Mouse (Mus musculus) right cerebral cortex, postnatal 14 days (tissue): Measurements from ENCODE around the gene H2-T24.
"Not testable (repeated sequence)": the region's sequence is repeated elsewhere in the genome, so short reads cannot be mapped to it uniquely, and the experiment has no call there.

Experiments used
- DNase-seq: peaks from one replicate; pipeline ENCODE4 v3.0.0; 2022

The H2-T24 gene

GRCm38 (mm10) chr17:36023710-36024654, 3.6 kb upstream of the H2-T24 start:
- DNase-seq = no peak

GRCm38 (mm10) chr17:36022922-36023321, 2.6 kb upstream of the H2-T24 start:
- no peak for DNase-seq

- no peak for DNase-seq
Measured at GRCm38 (mm10) chr17:36022098-36022497, 1.7 kb upstream of the H2-T24 start.

- no peak for DNase-seq
Measured at GRCm38 (mm10) chr17:36021309-36021708, 949 bp upstream of the H2-T24 start.

- no peak for DNase-seq
Measured at GRCm38 (mm10) chr17:36019519-36019918, 841 bp downstream of the H2-T24 start.

GRCm38 (mm10) chr17:36018979-36019378, 1.4 kb downstream of the H2-T24 start:
- no peak for DNase-seq

GRCm38 (mm10) chr17:36017046-36017445, 3.3 kb downstream of the H2-T24 start:
- no peak for DNase-seq

GRCm38 (mm10) chr17:36014977-36015376, 5.4 kb downstream of the H2-T24 start:
- no peak for DNase-seq

- DNase-seq = not testable (repeated sequence)
Measured at GRCm38 (mm10) chr17:36004409-36004808, 16.0 kb downstream of the H2-T24 start.

- no peak for DNase-seq
Measured at GRCm38 (mm10) chr17:36003331-36003730, 17.0 kb downstream of the H2-T24 start.

- no peak for DNase-seq
Measured at GRCm38 (mm10) chr17:36001966-36002365, 18.4 kb downstream of the H2-T24 start.

GRCm38 (mm10) chr17:36001121-36001897, 19.1 kb downstream of the H2-T24 start:
- DNase-seq = no peak

GRCm38 (mm10) chr17:36000349-36000748, 20.0 kb downstream of the H2-T24 start:
- DNase-seq = no peak

- no peak for DNase-seq
Measured at GRCm38 (mm10) chr17:35999356-35999755, 21.0 kb downstream of the H2-T24 start.

GRCm38 (mm10) chr17:35998545-35999305, 21.6 kb downstream of the H2-T24 start:
- no peak for DNase-seq

- DNase-seq = no peak
Measured at GRCm38 (mm10) chr17:35997713-35998510, 22.4 kb downstream of the H2-T24 start.

- peak; percentile 92 for DNase-seq
Measured at GRCm38 (mm10) chr17:35996949-35997348, 23.4 kb downstream of the H2-T24 start.

- DNase-seq = no peak
Measured at GRCm38 (mm10) chr17:35994879-35995240, 25.5 kb downstream of the H2-T24 start.

GRCm38 (mm10) chr17:35994175-35994878, 26.0 kb downstream of the H2-T24 start:
- DNase-seq = peak; percentile 78

GRCm38 (mm10) chr17:35993675-35994074, 26.7 kb downstream of the H2-T24 start:
- peak; percentile 78 for DNase-seq

GRCm38 (mm10) chr17:35991781-35992180, 28.6 kb downstream of the H2-T24 start:
- no peak for DNase-seq

GRCm38 (mm10) chr17:35981776-35982175, 38.6 kb downstream of the H2-T24 start:
- no peak for DNase-seq
